Mouse (Mus musculus): Measurements from ENCODE around the gene Cyp2b9.
"Not testable (repeated sequence)": the region's sequence is repeated elsewhere in the genome, so short reads cannot be mapped to it uniquely, and the experiment has no call there.

- not testable (repeated sequence) for TF ChIP-seq ZC3H11A (IDR thresholded peaks at IDR 0.05; ENCODE audit: borderline replicate concordance, low read depth, low read length); MAFK (IDR thresholded peaks at IDR 0.05; ENCODE audit: insufficient read depth, low read depth, low read length); ZNF384 (IDR thresholded peaks at IDR 0.05; ENCODE audit: low read depth, low read length)
Observed at GRCm38 (mm10) chr7:26168765-26169536, 4.3 kb upstream of the Cyp2b9 start.
